Mouse (Mus musculus) kidney, embryonic 16.5 days (tissue): ENCODE data around the gene Exoc4. TPM values are rescaled to one million over a fixed set of nuclear protein-coding genes. Genes with fewer than 3 reads are reported as not detected.
A peak's percentile ranks its signal among the peaks of the same experiment; 100 is the strongest.

Source experiments
- ATAC-seq: fragments of 200-750 bp; cut with Nextera tagmentation; 2 replicates; pipeline ENCODE4 v1.8.0; 2017; ENCODE audit warnings: moderate TSS enrichment; ENCODE audit not compliant: low FRiP score, low TSS enrichment
- H3K27ac ChIP-seq: fragments of 300-500 bp; sonication (generic); 2 replicates; pipeline ENCODE4 v1.5.1; 2014; ENCODE audit warnings: low read length
- H3K27me3 ChIP-seq: fragments of 300-500 bp; sonication (generic); 2 replicates; pipeline ENCODE4 v1.6.1; 2014; ENCODE audit warnings: low read length, control low read depth, mixed read lengths; ENCODE audit not compliant: insufficient read depth
- H3K36me3 ChIP-seq: fragments of 300-500 bp; sonication (generic); 2 replicates; pipeline ENCODE4 v1.6.1; 2014; ENCODE audit warnings: low read length, control low read depth, mixed read lengths; ENCODE audit not compliant: insufficient read depth
- H3K4me1 ChIP-seq: fragments of 300-500 bp; sonication (generic); 2 replicates; pipeline ENCODE4 v1.6.1; 2014; ENCODE audit warnings: low read length, control low read depth, mixed read lengths; ENCODE audit not compliant: insufficient read depth
- H3K4me2 ChIP-seq: fragments of 300-500 bp; sonication (generic); replicated peaks from 2 replicates; pipeline ENCODE4 v1.6.1; 2014; ENCODE audit warnings: low read depth, low read length
- H3K4me3 ChIP-seq: fragments of 300-500 bp; sonication (generic); 2 replicates; pipeline ENCODE4 v1.5.1; 2014; ENCODE audit warnings: mild to moderate bottlenecking, low read length
- H3K9ac ChIP-seq: fragments of 300-500 bp; sonication (generic); replicated peaks from 2 replicates; pipeline ENCODE4 v1.6.1; 2014; ENCODE audit warnings: low read length
- H3K9me3 ChIP-seq: fragments of 300-500 bp; sonication (generic); 2 replicates; pipeline ENCODE4 v1.6.1; 2016; ENCODE audit warnings: low read length, control low read depth
- WGBS: fragments of 180-500 bp; shearing (Covaris S2); extraction: QIAGEN DNeasy Blood & Tissue Kit; methylation state at CpG from one replicate; pipeline ENCODE4 v1.1.7; 2014; 5-methylcytosine and 5-hydroxymethylcytosine counted together
- polyA plus RNA-seq: library from polyadenylated mRNA; unstranded; fragments of >200 nt; fragmentation: Nextera tagmentation; extraction: Ambion mirVana; gene quantifications from 2 replicates; pipeline ENCODE4 v1.2.1, GENCODE M21; 2015

The Exoc4 gene
- polyA plus RNA-seq = 39.4 and 44.1 TPM in 2 replicates

GRCm38 (mm10) chr6:33248894-33249758 lies at the start of gene Exoc4:
Gene Exoc4 (plus strand): TSS chr6:33249085.
- H3K9ac ChIP-seq = peak within 1 kb of the TSS; percentile 91
- no peak within 1 kb of the TSS for H3K27ac ChIP-seq
- peak within 1 kb of the TSS; percentile 90 for H3K4me3 ChIP-seq
- no peaks in the 10 kb centered on the region for H3K9me3 ChIP-seq
- H3K4me2 ChIP-seq = peak within 1 kb of the TSS; percentile 92
- no peaks in the 10 kb centered on the region for H3K36me3 ChIP-seq
- H3K4me1 ChIP-seq = peaks cover 5% of the 10 kb centered on the region; the same call in 1 of the 2 replicates
- peak; percentile 100 for ATAC-seq
- H3K27me3 ChIP-seq = no peaks in the 10 kb centered on the region
- 2% methylated on average over 30 of the region's 34 CpGs for WGBS

GRCm38 (mm10) chr6:33218780-33219179 lies 30.1 kb upstream of the Exoc4 start:
- Histone ChIP-seq H3K9ac (no peak overlapping the region), H3K4me1 (no peaks in the 10 kb centered on the region), H3K27ac (no peak overlapping the region), H3K27me3 (no peaks in the 10 kb centered on the region), H3K4me3 (no peak overlapping the region), H3K36me3 (no peaks in the 10 kb centered on the region), H3K9me3 (no peaks in the 10 kb centered on the region), H3K4me2 (no peak overlapping the region)
- WGBS = 94% methylated on average over 3 of the region's 3 CpGs
- ATAC-seq = no peak

DNA sequence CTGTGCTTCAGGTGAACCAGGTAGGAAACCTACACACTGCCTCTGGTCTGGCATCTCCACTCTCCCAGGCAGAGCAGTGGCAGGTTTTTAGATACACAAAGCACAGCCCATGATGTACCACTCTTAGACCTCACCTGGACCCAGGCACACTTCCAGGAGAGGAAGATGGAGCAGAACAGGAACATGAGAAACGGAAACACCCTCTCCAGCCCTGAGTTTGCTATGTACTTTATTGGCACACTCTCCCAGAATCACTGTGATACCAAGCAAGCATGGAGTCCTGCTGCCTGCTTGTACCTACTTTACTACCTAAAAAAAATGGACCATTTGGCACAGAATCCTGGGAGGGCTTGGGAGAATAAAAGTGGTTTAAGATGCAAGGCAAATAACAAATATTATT lies 22.2 kb upstream of the Exoc4 start:
- H3K9ac ChIP-seq = no peak overlapping the region
- no peaks in the 10 kb centered on the region for H3K9me3 ChIP-seq
- H3K4me2 ChIP-seq = no peak overlapping the region
- ATAC-seq = no peak
- 70% methylated on average over 1 of the region's 1 CpGs for WGBS
- H3K27ac ChIP-seq = peak overlapping the region; percentile 7; the same call in 1 of the 2 replicates
- no peaks in the 10 kb centered on the region for H3K36me3 ChIP-seq
- 0 out of 2 replicates have a peak, but pooled peaks cover 9% of the 10 kb centered on the region for H3K4me1 ChIP-seq
- no peaks in the 10 kb centered on the region for H3K27me3 ChIP-seq
- no peak overlapping the region for H3K4me3 ChIP-seq

GRCm38 (mm10) chr6:33227371-33227770 lies 21.5 kb upstream of the Exoc4 start:
- WGBS = 34% methylated on average over 8 of the region's 8 CpGs
- H3K9me3 ChIP-seq = no peaks in the 10 kb centered on the region

DNA sequence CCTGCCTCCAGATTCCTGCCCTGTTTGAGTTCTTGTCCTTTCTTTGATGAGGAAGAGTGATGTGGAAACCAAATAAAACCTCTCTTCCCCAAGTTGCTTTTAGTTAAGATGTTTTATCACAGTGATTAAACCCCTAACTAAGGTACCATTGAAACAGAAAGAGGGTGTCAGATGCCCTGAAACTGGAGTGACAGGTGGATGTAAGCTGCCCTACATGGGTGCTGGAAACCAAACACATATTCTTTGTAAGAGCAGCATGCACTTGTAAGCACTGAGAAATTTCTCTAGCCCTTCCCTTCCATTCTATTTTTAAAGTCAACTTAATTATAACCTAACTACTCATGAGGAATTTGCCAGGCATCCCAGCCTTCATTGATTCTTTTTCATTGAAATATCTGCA lies 7.6 kb upstream of the Exoc4 start:
- Histone ChIP-seq H3K27me3 (no peaks in the 10 kb centered on the region), H3K27ac (no peak overlapping the region), H3K36me3 (no peaks in the 10 kb centered on the region), H3K9me3 (no peaks in the 10 kb centered on the region), H3K4me2 (no peak overlapping the region), H3K9ac (no peak overlapping the region), H3K4me1 (no peaks in the 10 kb centered on the region), H3K4me3 (no peak overlapping the region)
- ATAC-seq = no peak

More at GRCm38 (mm10) chr6:33227371-33227770, 21.5 kb upstream of the Exoc4 start:
- Histone ChIP-seq H3K27me3 (no peaks in the 10 kb centered on the region), H3K36me3 (no peaks in the 10 kb centered on the region), H3K27ac (peak overlapping the region; percentile 41; the same call in 1 of the 2 replicates), H3K9ac (peak overlapping the region; percentile 2; the same call in 1 of the 2 replicates), H3K4me3 (no peak overlapping the region), H3K4me1 (0 out of 2 replicates have a peak, but pooled peaks cover 9% of the 10 kb centered on the region), H3K4me2 (peak overlapping the region; percentile 27; the same call in 1 of the 2 replicates)
- peak; percentile 19; the same call in 1 of the 2 replicates for ATAC-seq

DNA sequence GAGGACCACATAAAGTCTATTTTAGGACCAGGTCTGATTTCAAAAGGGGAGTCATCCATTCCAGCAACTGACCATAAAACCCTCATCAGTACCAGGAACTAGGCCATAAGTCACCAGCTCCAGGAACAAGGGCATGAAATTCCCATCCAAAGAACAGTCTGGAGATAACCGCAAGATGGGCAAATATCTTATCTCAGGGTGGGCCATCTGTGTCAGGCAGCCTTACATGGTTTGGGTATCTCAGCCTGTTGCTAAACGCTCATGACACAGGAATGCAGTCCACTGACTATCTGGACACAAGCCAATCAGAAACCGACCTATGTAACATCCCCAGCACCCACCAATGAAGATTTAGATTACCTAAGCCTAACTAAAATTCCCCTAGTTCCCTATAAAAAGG lies 4.3 kb upstream of the Exoc4 start:
- no peaks in the 10 kb centered on the region; the same call in 1 of the 2 replicates for H3K4me1 ChIP-seq
- H3K27me3 ChIP-seq = no peaks in the 10 kb centered on the region
- H3K4me3 ChIP-seq = no peak overlapping the region
- no peaks in the 10 kb centered on the region for H3K36me3 ChIP-seq
- no peak overlapping the region for H3K27ac ChIP-seq
- 66% methylated on average over 3 of the region's 3 CpGs for WGBS
- no peak overlapping the region for H3K4me2 ChIP-seq
- H3K9me3 ChIP-seq = no peaks in the 10 kb centered on the region
- no peak overlapping the region for H3K9ac ChIP-seq
- ATAC-seq = no peak

DNA sequence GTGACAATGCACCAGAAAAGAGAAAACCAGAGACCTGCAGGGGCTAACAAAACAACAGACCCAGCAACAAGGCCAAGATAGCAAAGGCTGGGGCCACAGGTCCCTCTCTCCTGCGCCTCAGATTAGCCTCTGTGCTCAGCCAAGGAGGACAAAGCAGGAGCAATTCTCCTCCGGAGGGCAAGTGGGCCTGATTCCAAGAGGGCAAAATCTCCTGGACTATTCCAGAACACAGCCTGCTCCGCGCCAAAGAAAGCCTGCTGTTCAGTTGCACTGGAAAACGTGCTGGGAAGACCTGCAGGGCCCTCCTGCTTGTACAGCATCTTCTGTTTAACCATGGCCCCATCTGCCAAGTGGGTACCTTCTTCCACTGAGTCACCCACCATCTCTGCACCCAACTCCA lies 1.7 kb upstream of the Exoc4 start:
- H3K4me3 ChIP-seq = no peak overlapping the region
- H3K27me3 ChIP-seq = no peaks in the 10 kb centered on the region
- peaks cover 5% of the 10 kb centered on the region; the same call in 1 of the 2 replicates for H3K4me1 ChIP-seq
- 85% methylated on average over 5 of the region's 5 CpGs for WGBS
- H3K36me3 ChIP-seq = no peaks in the 10 kb centered on the region
- H3K27ac ChIP-seq = no peak overlapping the region
- H3K9ac ChIP-seq = no peak overlapping the region
- no peak for ATAC-seq
- no peaks in the 10 kb centered on the region for H3K9me3 ChIP-seq
- H3K4me2 ChIP-seq = no peak overlapping the region

DNA sequence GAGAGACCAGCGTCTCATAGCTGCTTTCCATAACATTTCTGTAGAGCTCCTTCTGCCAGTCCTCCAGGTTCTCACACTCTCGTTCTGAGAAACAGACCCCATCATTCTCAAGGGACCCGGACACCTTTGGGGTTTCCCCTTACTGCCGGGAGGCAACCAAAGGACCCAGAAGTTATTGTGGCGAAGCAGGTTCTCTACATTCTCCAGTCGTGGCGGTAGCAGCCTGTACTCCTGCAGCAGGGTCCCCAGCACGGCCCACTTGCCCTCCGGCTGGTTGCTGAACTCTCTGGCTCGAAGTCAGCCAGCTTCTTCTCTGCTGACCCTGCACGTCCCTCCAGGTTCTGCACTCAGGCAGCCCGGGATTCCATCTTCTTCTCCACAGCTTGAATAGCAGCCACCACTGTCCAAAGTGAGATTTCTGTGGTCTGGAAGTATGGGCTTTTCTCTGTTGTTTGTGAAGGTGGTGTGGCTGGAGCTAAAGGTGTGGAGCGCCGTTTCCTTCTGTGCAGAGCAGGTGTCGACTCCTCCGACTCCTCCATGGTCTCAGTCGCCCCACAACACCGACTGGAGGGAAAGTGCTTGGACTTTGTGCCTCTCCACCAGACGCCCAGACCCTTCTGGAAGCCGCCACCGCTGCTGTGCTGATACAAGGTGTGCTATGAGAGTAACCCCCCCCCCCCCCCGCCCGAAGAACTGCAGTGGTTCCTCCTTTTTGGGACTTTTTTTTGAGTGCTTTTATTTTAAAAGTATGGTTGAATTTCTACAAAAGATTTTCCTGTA lies 1.1 kb upstream of the Exoc4 start:
- ATAC-seq = no peak
- H3K27me3 ChIP-seq = no peaks in the 10 kb centered on the region
- H3K4me2 ChIP-seq = no peak overlapping the region
- H3K4me3 ChIP-seq = no peak overlapping the region
- H3K9me3 ChIP-seq = no peaks in the 10 kb centered on the region
- peaks cover 5% of the 10 kb centered on the region; the same call in 1 of the 2 replicates for H3K4me1 ChIP-seq
- no peak overlapping the region for H3K9ac ChIP-seq
- 85% methylated on average over 23 of the region's 23 CpGs for WGBS
- H3K36me3 ChIP-seq = no peaks in the 10 kb centered on the region
- no peak overlapping the region for H3K27ac ChIP-seq

DNA sequence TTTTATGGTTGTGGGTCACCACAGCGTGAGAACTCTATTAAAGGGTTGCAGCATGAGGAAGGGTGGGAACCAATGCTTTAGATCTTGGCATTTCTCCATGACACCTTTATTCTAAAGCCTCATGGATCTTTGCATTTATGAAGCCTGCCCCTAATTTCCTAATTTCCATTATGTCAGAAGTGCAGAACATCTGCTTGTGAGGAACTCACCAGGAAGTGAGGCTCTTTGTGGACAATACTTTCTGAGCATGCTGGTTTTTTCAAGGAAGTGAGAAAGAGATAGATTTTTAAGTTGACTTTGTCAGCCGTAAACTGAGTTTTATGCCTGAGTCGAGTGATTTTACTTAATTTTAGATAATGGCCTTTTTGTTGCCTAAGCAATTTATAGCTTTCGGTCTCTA lies 7.8 kb downstream of the Exoc4 start:
- no peak overlapping the region for H3K27ac ChIP-seq
- 0 out of 2 replicates have a peak, but pooled peaks cover 2% of the 10 kb centered on the region for H3K4me1 ChIP-seq
- no peak overlapping the region for H3K4me2 ChIP-seq
- ATAC-seq = no peak
- no peak overlapping the region for H3K9ac ChIP-seq
- WGBS = 72% methylated on average over 4 of the region's 4 CpGs
- H3K4me3 ChIP-seq = no peak overlapping the region
- no peaks in the 10 kb centered on the region for H3K36me3 ChIP-seq
- no peaks in the 10 kb centered on the region for H3K9me3 ChIP-seq
- no peaks in the 10 kb centered on the region for H3K27me3 ChIP-seq
